Mouse (Mus musculus): ENCODE measurements around the gene Acaca.

Gene Acaca

DNA sequence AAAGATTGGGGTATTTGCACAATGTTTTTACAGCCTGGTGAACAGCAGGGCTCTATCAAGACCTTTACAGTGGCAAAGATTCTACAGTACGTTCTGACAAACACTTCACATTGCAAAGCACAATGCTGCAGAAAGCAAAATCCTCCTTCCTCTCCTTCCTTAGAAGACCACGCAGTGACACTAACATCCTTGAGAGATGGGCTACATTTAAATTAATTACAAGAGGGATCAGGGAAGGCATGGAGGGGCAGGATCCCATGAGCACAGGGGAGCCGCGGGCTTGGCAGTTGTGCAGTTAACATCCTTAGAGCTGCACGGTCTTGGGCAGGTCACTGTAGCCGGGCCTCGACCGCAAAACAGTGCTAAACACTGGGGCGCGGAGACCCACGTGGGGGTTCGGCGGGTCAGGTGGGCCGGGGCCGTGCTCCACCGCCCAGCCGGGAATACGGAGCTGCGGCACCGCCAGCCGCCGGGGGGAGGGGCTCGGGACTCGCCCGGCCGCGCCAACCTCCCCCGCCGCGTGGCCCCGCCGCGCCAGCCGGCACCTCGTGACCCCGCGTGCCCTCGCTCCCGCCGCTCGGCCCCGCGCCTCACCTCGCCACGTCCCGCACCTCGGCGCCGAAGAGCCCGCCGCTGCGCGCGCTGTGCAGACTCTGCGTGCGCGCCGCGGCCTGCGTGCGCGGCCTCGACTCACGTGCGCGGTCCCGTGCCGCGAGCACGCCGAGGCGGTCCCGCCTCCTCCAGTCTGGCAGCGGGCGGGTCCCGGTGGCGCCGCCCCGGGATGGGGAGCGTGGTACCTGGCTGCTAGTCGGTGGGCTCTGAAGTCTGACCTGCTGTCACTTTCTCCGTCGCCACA is at the start of gene Acaca, which contains the start of gene Tada2a:
Acaca (plus strand) TSS at position 730 of the 856 bp plus-strand sequence.
Tada2a (minus strand) TSS at position 658 of the 856 bp plus-strand sequence.
- no peak for DNase-seq (ENCODE audit: low spot score)

DNA sequence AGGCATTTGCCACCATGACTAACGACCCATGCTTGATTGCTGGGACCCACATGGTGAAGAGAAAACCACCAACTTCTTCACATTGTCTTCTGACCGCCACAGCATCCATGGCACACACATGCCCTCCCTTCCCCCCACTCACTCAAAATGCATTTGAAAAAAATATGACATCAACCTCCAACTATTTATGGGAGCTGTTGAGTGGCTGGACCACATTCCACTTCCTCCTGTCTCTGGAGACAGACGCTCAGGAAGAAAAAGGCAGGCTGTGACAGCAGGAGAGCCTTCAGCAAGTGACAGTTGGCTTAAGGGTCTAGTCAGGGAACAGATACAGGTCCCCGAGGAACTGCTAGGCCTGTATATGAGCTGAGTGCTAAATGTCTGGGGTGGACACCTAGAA is 49.6 kb upstream of the Acaca start:
- DNase-seq (ENCODE audit: low spot score): no peak

DNA sequence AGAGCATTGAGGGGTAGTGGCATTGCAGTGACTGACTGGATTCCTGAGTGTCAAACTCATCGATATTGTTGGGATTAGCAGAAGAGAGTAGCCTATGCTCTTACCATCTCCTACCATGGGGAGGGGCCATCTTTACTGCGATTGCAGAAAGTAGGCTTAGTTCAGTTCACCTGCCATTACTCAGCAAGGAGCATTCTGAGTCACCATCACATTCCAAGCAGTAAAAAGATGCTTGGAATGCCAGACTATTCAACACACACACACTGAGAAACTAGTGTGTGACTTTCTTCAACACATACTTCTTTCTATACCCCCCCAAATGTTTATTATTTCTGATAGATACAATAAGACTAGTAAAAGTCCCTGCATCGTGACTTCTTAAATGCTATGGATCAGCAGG is 49.1 kb upstream of the Acaca start:
- no peak for DNase-seq (ENCODE audit: low spot score)

DNA sequence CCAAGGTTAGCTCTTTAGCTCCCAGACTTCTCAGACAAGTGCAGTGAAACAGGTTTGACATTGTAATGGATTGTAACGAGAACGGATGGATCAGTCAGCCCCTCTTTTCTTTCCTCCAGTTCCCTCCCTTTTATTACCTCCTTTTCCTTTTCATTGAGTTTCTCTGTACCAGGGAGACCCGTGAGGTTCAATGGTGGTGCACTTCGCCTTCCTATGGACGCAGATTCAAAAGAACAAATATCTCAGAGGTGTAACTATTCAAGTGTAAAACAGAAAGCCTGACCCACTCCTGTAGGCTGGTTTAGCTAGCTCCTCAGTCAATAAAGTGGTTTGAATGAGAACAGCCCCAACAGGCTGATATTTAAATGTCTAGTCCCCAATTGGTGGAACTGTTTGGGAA is 47.6 kb upstream of the Acaca start:
- DNase-seq (ENCODE audit: low spot score): no peak

DNA sequence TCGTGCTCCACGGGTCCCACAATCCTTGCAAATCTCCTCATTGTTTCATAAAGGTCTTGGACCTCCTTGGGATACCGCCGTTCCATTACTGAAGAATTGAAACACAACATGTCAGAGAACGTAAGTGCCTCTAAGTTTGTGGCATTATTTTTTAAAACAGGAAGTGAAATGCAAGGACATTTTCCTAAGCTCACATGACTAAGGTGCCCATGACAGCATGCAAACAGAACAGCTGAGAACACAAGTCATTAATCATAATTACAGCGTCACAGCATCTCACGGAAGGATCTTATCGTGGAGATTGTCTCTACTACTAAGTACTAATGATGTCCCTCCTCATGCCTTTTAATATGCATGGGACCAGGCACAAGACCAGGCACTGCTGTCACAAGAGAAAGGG is 38.9 kb upstream of the Acaca start:
- no peak for DNase-seq (ENCODE audit: low spot score)

DNA sequence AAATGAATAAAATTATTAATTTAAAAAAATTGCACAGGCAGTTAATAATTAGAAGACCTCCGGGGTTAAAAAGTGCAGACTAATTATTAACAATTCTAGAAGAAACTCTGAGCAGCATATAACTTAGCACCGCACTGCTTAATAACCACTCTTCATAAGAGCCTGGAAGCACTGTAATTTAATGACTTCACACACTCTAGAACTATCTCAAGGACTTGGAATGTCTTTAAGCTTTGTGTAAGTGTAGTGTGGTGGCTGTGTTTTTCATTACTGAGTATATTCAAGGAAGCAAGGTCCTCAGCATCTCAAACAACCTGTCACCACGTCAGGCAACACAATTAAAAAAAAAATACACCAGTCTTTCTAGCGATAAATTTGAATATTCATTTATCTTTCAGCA is 34.4 kb upstream of the Acaca start:
- DNase-seq (ENCODE audit: low spot score): no peak

DNA sequence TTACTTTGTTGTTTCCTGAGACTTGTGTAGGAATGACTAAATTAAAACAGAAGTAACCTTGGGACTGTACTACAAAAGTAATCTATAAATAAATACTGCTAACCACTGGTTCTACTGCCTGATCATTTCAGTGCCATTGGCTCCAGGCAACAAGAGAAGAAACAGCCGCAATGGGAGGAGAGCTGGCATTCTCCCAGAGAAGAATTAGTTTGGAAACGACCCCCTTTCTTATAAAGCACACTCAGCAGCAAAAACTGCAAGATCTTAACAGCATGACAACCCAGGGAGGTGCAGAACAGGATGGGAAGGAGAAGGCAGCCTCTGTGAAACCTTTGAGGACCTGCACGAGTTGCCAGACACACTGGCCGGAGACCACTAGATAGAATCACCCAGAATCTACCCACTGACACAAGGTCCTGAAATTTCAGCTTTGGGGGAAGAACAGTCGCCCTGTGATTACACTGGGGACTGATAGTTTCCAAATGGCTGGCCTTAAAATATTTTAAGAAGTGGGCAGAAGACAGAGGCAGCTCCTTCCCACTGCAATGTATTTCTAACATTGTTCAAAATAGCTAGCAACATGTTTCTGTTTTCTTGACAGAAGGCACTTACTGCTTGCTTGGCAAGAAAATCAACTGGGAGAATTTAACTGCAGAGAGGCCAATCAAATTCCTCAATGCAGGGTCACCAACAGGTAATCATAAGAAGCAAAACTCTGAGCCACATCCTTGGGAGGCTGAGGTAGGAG is 32.0 kb upstream of the Acaca start:
- DNase-seq (ENCODE audit: low spot score): no peak

DNA sequence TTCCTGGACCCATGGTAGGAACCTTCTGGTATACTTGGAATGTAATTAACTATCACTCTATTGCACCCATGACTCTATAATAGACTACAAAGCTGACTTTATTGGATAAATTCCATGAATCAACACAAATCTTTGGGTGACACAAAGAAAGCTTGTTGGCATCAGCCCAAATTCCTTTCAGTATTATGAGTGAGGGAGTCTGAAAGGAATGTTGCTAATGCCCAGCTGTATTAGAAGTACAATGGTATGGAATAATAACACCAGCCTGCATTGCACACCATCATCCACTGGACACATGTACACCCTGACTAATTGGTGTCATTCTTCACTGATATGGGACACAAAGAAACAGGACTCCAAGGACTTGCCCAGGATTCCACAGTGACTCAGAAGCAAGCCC is 28.3 kb upstream of the Acaca start:
- DNase-seq (ENCODE audit: low spot score): no peak

DNA sequence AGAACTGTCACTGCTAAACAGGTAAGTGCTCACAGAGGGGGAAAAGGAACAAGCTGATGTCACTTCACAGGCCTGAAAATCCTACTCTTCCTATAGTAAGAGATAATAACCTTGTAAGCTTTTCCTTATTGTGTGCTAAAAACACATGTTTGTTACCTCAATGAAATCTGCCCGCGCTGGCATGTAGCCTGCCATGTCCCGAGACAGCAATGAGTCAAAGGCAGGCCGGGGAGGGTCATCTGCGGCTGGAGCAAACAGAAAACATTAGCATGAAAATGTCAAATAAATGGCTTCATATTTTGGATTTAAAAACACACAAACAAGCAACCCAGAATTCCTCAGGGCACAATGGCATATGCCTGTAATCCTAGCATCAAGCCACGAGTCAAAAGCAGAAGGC is 25.4 kb upstream of the Acaca start:
- DNase-seq (ENCODE audit: low spot score): no peak

DNA sequence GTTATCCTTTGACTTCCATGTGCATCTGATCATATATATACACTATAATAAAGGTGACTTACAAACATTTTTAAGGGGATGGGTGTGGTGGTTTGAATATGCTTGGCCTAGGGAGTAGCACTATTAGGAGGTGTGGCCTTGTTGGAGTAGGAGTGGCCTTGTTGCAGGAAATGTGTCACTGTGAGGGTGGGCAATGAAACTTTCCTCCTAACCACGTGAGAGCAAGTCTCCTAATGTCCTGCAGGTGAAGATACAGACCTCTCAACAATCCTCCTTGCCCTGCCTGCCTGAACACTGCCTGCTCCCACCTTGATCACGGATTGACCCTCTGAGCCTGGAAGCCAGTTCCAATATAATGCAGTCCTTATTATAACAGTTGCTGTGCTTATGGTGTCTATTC is 22.3 kb upstream of the Acaca start:
- DNase-seq (ENCODE audit: low spot score): no peak

DNA sequence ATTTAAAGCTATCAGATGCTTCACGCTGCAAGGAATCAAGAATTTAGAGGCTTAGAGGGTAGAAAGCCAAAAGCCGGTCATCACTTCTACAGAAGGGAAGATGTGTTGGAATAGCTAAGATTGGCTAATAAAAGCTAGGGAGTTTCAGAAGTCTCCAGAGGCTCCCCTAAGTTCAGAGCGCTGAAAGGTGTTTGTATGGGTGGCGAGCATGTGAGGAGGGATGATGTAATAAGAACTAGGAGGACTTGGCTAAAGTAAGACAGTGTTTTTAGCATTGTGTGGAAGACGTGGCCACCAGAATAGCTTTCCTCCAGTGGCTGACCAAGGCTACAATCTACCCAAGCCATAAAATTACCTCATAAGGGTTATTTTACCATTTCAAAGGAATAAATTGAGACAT is 15.8 kb upstream of the Acaca start:
- DNase-seq (ENCODE audit: low spot score): no peak

DNA sequence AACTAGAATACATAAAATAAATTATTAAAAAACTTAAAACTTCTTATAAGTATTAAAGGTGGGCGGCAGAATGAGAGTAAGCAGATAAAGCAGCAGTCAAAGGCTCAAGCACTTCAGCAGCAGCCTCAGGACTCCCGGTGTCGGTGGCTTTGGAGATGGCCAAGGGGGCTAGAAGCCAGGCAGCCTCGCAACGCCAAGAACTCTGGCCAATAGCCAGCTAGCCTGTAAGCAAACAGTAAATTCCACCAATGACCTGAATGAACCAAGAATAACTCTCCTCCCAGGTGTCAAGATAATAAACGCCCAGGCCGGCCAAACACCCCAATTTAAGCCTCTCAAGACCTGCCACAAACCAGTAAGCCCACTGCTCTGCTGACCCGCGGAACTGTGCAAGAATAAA is 13.8 kb upstream of the Acaca start:
- DNase-seq (ENCODE audit: low spot score): no peak

DNA sequence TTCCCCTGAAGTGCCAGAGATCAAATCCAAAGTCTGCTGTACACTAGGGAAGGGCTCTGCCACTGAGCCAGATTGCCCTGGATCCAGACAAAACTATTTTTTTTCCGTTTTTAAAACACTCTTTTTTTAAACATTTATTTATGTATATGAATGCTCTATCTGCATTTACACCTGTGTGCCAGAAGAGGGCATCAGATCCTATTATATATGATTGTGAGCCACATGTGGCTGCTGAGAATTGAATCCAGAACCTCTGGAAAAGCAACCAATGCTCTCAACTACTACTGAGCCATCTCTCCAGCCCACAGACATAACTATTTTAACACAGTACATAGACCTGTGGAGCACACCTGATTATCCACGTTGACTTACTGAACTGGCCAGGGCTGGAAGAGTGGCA is 13.3 kb upstream of the Acaca start:
- no peak for DNase-seq (ENCODE audit: low spot score)

DNA sequence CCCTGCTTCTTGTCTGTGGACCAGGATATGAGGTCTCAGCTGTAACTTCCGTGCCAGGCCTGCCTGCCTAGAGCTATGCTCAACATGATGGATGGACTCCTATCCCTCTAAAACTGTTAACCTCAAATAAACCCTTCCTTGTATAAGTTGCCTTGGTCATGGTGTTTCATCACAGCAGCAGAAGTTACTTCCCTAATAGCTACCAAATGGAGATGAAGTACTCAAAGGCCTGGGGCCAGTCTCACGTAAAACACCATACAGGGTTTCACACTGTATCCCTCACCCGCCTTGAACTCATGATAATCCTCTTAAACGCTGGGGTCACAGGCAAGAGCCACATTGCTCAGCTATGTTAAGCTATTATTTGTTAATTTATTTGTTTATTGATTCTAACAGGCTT is 12.0 kb upstream of the Acaca start:
- DNase-seq (ENCODE audit: low spot score): no peak

DNA sequence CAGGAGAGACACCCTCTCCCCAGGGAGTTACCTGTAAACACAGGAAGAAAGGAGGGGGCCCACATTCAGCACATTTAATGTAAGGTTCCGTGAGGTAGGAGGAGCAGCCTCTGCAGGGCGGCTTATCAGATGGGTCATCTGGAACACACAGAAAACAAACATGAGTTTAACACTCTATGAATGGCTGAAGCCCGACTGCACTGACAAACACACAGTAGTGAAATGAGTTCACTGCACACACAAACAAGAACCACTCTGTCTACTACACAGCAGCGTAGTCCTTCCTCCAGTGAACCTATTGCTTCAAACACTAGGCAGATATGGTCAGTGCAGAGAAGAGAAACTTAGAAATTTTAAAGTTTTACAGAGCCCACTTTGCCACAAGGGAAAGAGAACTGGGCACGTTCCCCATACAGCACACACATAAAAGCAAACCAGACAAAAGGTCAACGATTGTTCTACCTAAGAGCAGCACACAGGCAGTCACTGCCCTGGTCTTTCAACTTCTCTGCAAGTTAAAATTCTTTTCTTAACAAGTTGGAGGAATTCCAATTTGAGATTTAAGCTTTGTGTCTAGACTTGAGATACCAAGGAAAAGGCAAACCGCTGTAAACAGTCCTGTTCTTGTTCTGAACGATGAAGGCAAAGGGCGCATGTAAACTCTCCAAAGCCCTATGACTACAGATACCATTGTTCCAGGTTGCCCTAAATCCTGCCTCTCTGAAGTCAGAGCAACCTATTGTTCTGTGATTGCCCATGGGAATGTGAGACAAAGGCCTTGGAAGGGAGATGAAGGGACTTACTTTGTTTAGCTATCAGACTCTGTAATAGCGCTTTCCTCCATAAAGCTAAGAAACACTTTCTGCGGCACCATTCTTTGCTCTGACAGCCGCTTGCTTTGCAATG is 8.2 kb upstream of the Acaca start:
- DNase-seq (ENCODE audit: low spot score): no peak

DNA sequence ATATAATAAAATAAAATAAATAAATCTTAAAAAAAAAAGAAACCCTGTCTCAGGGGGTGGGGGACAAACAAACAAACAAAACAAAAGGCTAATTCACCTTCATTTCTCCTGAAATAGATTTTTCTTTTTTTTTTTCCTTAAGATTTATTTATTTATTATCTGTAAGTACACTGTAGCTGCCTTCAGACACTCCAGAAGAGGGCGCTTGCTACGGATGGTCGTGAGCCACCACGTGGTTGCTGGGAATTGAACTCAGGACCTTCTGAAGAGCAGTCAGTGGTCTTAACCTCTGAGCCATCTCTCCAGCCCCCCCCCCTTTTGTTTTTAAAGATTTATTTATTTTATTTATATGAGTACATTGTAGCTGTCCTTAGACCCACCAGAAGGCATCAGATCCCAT is 1.5 kb upstream of the Acaca start:
- no peak for DNase-seq (ENCODE audit: low spot score)

DNA sequence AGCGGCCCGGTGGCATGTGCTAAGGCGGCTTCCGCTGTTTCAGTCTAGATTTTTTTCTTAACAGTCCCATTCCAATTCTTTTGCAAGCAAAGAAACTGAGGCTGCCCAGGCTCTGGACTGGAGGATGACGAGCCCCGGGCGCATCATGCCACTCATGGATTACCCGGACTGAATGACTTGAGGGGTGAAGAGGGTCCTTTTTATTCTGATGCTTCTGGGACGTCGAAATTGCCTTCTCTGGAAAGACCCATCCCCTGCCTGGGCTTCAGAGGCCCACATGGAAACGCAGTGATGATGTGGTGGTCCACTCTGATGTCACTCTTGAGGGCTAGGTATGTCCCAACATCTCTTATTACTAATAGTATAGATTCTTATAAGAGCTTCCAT is 320 bp downstream of the Acaca start:
- DNase-seq (ENCODE audit: low spot score): no peak

DNA sequence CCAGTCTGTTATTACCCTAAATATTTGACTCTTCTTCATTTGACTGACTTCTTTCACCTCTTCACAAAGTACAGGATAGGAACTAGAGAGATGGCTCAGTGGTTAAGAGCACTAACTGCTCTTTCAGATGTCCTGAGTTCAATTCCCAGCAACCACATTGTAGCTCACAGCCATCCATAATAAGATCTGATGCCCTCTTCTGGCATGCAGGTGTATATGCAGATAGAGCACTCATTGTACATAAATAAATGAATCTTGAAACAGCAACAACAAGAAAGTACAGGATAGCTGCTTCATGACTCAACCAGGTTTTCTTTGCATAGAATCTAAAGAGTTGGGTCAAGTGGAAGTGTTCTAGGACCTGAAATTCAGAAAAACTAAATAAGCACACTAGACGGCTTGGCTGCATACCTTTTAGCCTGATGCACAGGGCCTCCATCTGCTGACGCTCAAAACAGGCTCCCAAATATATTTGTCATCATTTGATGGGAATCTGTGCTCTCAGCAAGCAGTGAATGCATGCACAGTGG is 4.9 kb downstream of the Acaca start:
- DNase-seq (ENCODE audit: low spot score): no peak

DNA sequence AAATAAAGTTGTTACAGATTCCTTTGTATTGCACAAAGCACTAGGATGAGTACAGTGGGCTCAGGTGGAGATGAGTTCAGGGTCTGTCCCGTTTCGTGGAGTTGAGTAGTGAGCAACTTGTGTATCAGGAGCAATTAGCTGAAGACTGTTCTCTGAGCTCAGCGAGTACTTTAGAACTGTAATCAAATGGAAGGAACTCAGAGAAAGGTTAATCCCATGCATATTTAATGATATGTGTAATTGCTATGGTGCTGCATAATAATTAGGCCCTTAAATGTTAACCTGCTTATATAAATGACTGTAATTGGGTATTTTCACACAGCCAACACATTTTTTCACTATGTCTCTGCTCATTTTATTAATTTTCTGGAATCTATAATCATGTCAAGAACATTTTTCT is 7.0 kb downstream of the Acaca start:
- DNase-seq (ENCODE audit: low spot score): no peak

DNA sequence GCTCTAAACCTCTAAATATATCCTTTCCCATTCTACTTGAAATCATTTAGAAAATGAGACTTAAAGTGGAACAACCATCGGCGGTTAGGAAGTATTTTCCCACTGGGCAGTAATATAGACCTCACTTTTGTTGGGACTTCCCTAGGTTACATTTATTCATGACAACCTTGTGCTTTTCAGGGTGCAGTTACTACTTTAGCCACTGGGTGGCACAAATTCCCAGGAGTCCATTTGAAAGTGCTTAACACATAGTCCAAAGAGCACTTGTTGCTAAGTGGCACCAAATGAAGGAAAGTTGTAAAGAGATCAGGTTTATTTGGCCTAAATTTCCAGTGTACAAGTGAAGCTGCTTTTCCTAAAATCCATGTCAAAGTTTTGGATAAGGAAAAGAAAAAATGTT is 12.3 kb downstream of the Acaca start:
- peak; percentile 38 for DNase-seq (ENCODE audit: low spot score)

DNA sequence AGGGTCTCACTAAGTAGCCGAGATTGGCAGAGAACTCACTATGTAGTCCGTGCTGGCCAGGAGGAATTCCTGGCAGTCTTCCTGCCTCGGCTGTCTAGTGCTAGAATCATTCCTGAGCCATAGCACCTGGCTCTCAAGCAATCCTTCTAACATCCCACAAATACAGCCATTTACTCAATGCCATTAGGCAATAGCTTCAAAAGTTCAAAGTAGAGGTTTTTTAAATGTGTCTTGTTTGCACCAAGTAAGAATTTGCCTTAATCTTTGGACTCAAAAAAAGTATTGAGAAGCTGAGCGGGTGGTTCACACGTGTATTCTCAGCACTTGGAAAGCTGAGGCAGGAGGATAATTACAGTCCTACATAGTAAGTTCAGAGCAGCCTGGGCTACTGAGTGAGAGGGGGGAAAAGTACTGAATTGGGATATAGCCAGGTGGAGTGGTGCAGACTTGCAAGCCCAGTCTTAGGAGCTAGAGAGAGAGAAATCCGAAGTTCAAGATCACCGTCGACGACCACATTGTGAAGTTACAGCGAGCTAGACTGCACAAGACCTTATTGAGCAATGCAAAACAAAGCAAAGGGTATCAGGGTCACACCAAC is 15.8 kb downstream of the Acaca start:
- no peak for DNase-seq (ENCODE audit: low spot score)

DNA sequence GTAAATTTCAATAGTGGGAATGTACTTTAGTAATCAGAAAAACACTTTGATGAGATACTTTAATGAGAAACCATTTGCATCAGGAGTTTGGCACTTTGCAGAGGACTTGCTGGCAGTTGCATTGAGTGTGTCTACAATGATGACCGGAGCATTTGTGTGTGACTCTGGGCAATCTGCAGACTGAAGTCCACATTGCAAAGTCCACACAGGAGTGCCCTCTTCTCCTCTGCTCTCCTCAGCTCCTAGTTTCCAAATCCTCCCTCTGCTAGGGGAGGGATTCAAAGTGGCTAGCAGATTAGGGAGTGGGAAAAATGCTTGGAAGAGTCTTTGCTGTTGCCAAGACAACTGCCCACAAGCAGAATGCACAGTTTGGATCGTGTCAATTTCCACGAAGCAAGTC is 16.6 kb downstream of the Acaca start:
- no peak for DNase-seq (ENCODE audit: low spot score)
